Mouse (Mus musculus): ENCODE measurements around the gene Ntm.

- no peak for TF ChIP-seq CTCF (IDR thresholded peaks at IDR 0.05)
- TF ChIP-seq EP300 (IDR thresholded peaks at IDR 0.05; ENCODE audit: insufficient read depth, low read depth, low read length) = no peak
- TF ChIP-seq POLR2A (IDR thresholded peaks at IDR 0.05; ENCODE audit: insufficient read depth, low read depth, low read length) = no peak
These were observed 832.6 kb downstream of the Ntm start for GRCm38 (mm10) chr9:29130316-29130715.

Data from heart, adult 2 months (tissue).